Mouse (Mus musculus) ES-Bruce4 (cell line): ENCODE measurements around the gene Szrd1.

ENCODE experiments used
- CTCF ChIP-seq: IDR thresholded peaks from one replicate; pipeline ENCODE4 v1.8.1; 2011; ENCODE audit warnings: low read depth, low read length
- POLR2A ChIP-seq: IDR thresholded peaks from one replicate; pipeline ENCODE4 v1.8.1; 2011; ENCODE audit warnings: low read length; ENCODE audit not compliant: insufficient read depth

DNA sequence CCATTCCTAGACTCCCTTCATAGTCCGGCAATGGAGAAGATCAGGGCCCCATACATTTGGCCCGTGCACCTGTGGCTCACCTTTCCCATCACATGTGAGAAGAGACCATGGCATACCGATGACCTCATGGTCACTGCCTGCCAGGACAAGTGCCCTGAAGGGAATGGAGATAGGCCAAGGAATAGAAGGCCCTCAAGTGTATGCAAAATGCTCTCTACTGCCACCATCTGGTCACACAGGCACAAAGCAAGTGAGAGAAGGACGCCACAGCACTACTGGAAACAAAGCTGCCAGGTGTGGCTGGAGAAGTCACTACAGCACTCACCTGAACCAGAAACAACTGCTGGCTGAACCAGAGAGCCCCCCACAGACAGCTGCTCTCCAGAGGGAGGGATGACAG, 69.8 kb downstream of the Szrd1 start:
- TF ChIP-seq POLR2A (no peak), CTCF (peak; percentile 81)
